8 mouse cellular contexts compared by ENCODE assay signal in genomic region chr9:107608741-107609432, GRCm38 (mm10). TPM values are rescaled to one million over a fixed set of nuclear protein-coding genes. Genes with fewer than 3 reads are reported as not detected.
DNase-seq lines count a peak whose midpoint lies in the region; ATAC-seq and TF ChIP-seq lines count a peak whose summit lies in the region.

Sema3b (minus strand) TSS chr9:107609229.

- WGBS in lung, adult 2 months, result 43% methylated on average over 11 of the region's 12 CpGs
- WGBS in intestine, embryonic 15.5 days, result 40% methylated on average over 12 of the region's 12 CpGs

- H3K4me2 ChIP-seq in intestine, embryonic 15.5 days (replicated peaks), result peak within 1 kb of the TSS; percentile 59

- no peak for DNase-seq in lung, adult 2 months
- no peak for DNase-seq in lung, postnatal 25 days (ENCODE audit: low spot score)
- peak; percentile 74 for DNase-seq in gastrocnemius, postnatal 25 days
- peak; percentile 58 for DNase-seq in lung, postnatal 36 days
- DNase-seq in right cerebral cortex, postnatal 25 days, result no peak
- no peak for DNase-seq in cerebellum, postnatal 10 days
- no peak for DNase-seq in thymus, adult 18-20 months

- H3K4me3 ChIP-seq in lung, adult 2 months (replicated peaks; ENCODE audit: extremely low read depth, low read depth, low read length), result no peak within 1 kb of the TSS
- no peak within 1 kb of the TSS for H3K4me3 ChIP-seq in intestine, embryonic 15.5 days (replicated peaks)

- H3K27me3 ChIP-seq in intestine, embryonic 15.5 days (replicated peaks), result no peaks in the 10 kb centered on the region

- no peak for ATAC-seq in intestine, embryonic 15.5 days

- no peak for TF ChIP-seq CTCF in lung, adult 2 months (IDR thresholded peaks at IDR 0.05; ENCODE audit: insufficient read depth, low read length)

- H3K9ac ChIP-seq in intestine, embryonic 15.5 days, result peak within 1 kb of the TSS; percentile 26; the same call in 1 of the 2 replicates

- H3K4me1 ChIP-seq in lung, adult 2 months (ENCODE audit: control insufficient read depth, insufficient read depth, low read length), result peaks cover 22% of the 10 kb centered on the region
- H3K4me1 ChIP-seq in intestine, embryonic 15.5 days (replicated peaks), result peaks cover 64% of the 10 kb centered on the region

- no peaks in the 10 kb centered on the region for H3K36me3 ChIP-seq in intestine, embryonic 15.5 days

- no peaks in the 10 kb centered on the region for H3K9me3 ChIP-seq in intestine, embryonic 15.5 days

- peak within 1 kb of the TSS; percentile 86 for H3K27ac ChIP-seq in intestine, embryonic 15.5 days

- peak; percentile 36; the same call in 1 of the 2 replicates for TF ChIP-seq POLR2A in lung, adult 2 months (IDR thresholded peaks at IDR 0.05; ENCODE audit: borderline replicate concordance, extremely low read depth, low read depth, low read length)

RNA-seq across cellular contexts. Expression of gene Sema3b, which starts in this region (rescaled TPM):
- polyA plus RNA-seq in lung, adult 2 months (2012; rRNA removed), result 81.0 and 95.6 TPM in 2 replicates
- total RNA-seq in gastrocnemius, postnatal 25 days (2021), result 10 to 100 TPM; 18.1 to 19.4 TPM
- 34.7 and 37.5 TPM in 2 replicates for polyA plus RNA-seq in intestine, embryonic 15.5 days (2015; fragmentation: Nextera tagmentation; extraction: Ambion mirVana)

Comparison
In these comparisons a context has a peak if more than half of its experiments do, and no peak if none do; other contexts are left out.
1. DNase-seq: peak in gastrocnemius, postnatal 25 days (single experiment) and lung, postnatal 36 days (single experiment); none in lung, adult 2 months (single experiment), lung, postnatal 25 days (single experiment), right cerebral cortex, postnatal 25 days (single experiment), cerebellum, postnatal 10 days (0 of 2) and thymus, adult 18-20 months (0 of 2).